Mouse (Mus musculus) spleen, adult 2 months (tissue): Measurements from ENCODE around the gene Zmiz1.

Source experiments
- CTCF ChIP-seq: fragments of 200-500 bp; IDR thresholded peaks from 2 replicates; pipeline ENCODE4 v1.5.1; 2011; ENCODE audit warnings: mild to moderate bottlenecking, inconsistent platforms; ENCODE audit not compliant: insufficient read depth, insufficient read length, insufficient replicate concordance; ENCODE audit errors: extremely low read depth
- POLR2A ChIP-seq: fragments of 200-500 bp; IDR thresholded peaks from 2 replicates; pipeline ENCODE4 v1.6.1; 2011; ENCODE audit warnings: low read depth, low read length, inconsistent platforms

- TF ChIP-seq CTCF, result no peak
- no peak for TF ChIP-seq POLR2A
Measured at GRCm38 (mm10) chr14:25422946-25423345, 36.0 kb upstream of the Zmiz1 start.
